Mouse (Mus musculus): ENCODE data around the gene Myod1. TPM values are rescaled to one million over a fixed set of nuclear protein-coding genes. Genes with fewer than 3 reads are reported as not detected.

The Myod1 gene
- polyA plus RNA-seq, 1 experiment from 2014 or later = 0.76 TPM

GRCm38 (mm10) chr7:46352748-46353147 lies 23.5 kb upstream of the Myod1 start:
- H3K4me1 ChIP-seq (ENCODE audit: control insufficient read depth, low read depth, low read length) = no peaks in the 10 kb centered on the region
- H3K36me3 ChIP-seq (ENCODE audit: control insufficient read depth, insufficient read depth) = no peaks in the 10 kb centered on the region
- no peak overlapping the region for H3K4me2 ChIP-seq (ENCODE audit: low read depth, low read length)
- no peak overlapping the region for H3K4me3 ChIP-seq (ENCODE audit: low read depth, low read length)
- no peak overlapping the region for H3K27ac ChIP-seq (ENCODE audit: low read length)
- ATAC-seq (ENCODE audit: low read depth) = no peak
- 45% methylated on average over 2 of the region's 2 CpGs for WGBS (ENCODE audit: insufficient replicate concordance)
- peaks cover 18% of the 10 kb centered on the region for H3K27me3 ChIP-seq (ENCODE audit: control insufficient read depth, insufficient read depth, low read depth, low read length)
- H3K9ac ChIP-seq (ENCODE audit: low read depth, low read length) = no peak overlapping the region
- H3K9me3 ChIP-seq (replicated peaks; ENCODE audit: control insufficient read depth, low read length) = no peaks in the 10 kb centered on the region

DNA sequence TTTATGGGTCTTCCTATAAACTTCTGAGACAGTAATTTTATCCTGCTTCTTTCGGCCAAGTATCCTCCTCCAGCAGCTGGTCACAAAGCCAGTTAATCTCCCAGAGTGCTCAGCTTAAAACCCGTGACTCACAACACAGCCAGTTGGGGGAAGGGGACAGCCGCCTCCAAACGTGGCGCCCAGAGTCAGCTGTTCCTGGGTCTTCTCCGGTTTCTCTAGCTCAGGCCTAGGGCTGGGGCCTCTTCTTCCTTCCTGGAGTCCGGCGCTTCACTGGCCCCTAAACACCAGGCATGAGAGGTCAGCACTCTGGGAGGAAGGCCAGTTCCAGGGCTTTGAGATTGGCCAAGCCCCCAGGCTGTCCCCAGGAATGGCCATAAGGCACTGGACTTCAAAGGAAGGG lies 23.1 kb upstream of the Myod1 start:
- Histone ChIP-seq H3K27me3 (ENCODE audit: control insufficient read depth, insufficient read depth, low read depth, low read length) (peaks cover 17% of the 10 kb centered on the region), H3K27ac (ENCODE audit: low read length) (no peak overlapping the region), H3K9me3 (replicated peaks; ENCODE audit: control insufficient read depth, low read length) (no peaks in the 10 kb centered on the region), H3K4me2 (ENCODE audit: low read depth, low read length) (no peak overlapping the region), H3K9ac (ENCODE audit: low read depth, low read length) (no peak overlapping the region), H3K4me1 (ENCODE audit: control insufficient read depth, low read depth, low read length) (no peaks in the 10 kb centered on the region), H3K36me3 (ENCODE audit: control insufficient read depth, insufficient read depth) (no peaks in the 10 kb centered on the region), H3K4me3 (ENCODE audit: low read depth, low read length) (no peak overlapping the region)
- WGBS (ENCODE audit: insufficient replicate concordance) = 41% methylated on average over 8 of the region's 8 CpGs
- no peak for ATAC-seq (ENCODE audit: low read depth)

- no peak overlapping the region for H3K4me2 ChIP-seq (ENCODE audit: low read depth, low read length)
- WGBS (ENCODE audit: insufficient replicate concordance) = 21% methylated on average over 4 of the region's 4 CpGs
- ATAC-seq (ENCODE audit: low read depth) = no peak
- peaks cover 10% of the 10 kb centered on the region for H3K27me3 ChIP-seq (ENCODE audit: control insufficient read depth, insufficient read depth, low read depth, low read length)
- H3K9ac ChIP-seq (ENCODE audit: low read depth, low read length) = no peak overlapping the region
- no peak overlapping the region for H3K4me3 ChIP-seq (ENCODE audit: low read depth, low read length)
- H3K27ac ChIP-seq (ENCODE audit: low read length) = no peak overlapping the region
- no peaks in the 10 kb centered on the region for H3K36me3 ChIP-seq (ENCODE audit: control insufficient read depth, insufficient read depth)
- H3K4me1 ChIP-seq (ENCODE audit: control insufficient read depth, low read depth, low read length) = no peaks in the 10 kb centered on the region
- H3K9me3 ChIP-seq (replicated peaks; ENCODE audit: control insufficient read depth, low read length) = no peaks in the 10 kb centered on the region
Observed at GRCm38 (mm10) chr7:46353875-46354274, 22.4 kb upstream of the Myod1 start.

DNA sequence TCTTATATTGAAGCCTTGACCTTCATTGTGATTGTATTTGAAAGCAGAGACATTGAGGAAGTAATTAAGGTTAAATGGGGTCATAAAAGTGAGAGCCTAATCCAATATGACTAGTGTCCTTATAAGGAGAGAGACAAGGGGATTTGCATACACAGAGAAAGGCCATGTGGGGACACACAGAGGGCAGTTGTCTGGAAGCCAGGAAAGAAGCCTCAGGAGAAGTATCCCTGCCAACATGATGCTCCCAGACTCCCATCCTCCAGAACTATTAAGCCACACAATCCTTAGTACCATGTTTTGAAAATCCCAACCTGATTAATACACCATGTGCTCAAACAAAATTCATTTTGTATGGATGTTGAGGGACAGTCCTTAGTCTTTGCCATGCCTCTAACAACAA lies 14.5 kb upstream of the Myod1 start:
- Histone ChIP-seq H3K9ac (ENCODE audit: low read depth, low read length) (no peak overlapping the region), H3K36me3 (ENCODE audit: control insufficient read depth, insufficient read depth) (no peaks in the 10 kb centered on the region), H3K9me3 (replicated peaks; ENCODE audit: control insufficient read depth, low read length) (no peaks in the 10 kb centered on the region), H3K4me1 (ENCODE audit: control insufficient read depth, low read depth, low read length) (no peaks in the 10 kb centered on the region), H3K27ac (ENCODE audit: low read length) (no peak overlapping the region), H3K4me2 (ENCODE audit: low read depth, low read length) (no peak overlapping the region), H3K4me3 (ENCODE audit: low read depth, low read length) (no peak overlapping the region), H3K27me3 (ENCODE audit: control insufficient read depth, insufficient read depth, low read depth, low read length) (no peaks in the 10 kb centered on the region)
- no peak for ATAC-seq (ENCODE audit: low read depth)

DNA sequence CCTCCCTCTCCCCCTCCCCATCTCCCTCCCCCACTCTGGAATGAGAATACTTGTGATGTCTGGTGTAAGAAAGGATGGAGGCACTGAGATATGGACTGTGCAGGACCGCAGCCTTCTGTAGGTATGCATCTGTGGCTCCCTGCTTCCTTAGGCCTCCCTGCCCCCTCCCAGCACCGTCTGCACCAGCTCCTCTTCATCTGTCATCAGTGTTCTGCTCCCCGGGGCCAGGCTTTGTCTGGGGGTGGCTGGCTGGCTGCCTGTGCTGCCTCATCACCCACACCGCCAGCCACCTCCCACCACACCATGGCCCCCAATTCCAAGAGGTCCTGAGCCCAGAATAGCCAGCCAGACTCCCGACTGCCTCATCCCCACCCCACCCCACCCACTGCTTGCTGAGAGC lies 12.1 kb upstream of the Myod1 start:
- H3K4me3 ChIP-seq (ENCODE audit: low read depth, low read length) = no peak overlapping the region
- H3K4me2 ChIP-seq (ENCODE audit: low read depth, low read length) = no peak overlapping the region
- H3K36me3 ChIP-seq (ENCODE audit: control insufficient read depth, insufficient read depth) = no peaks in the 10 kb centered on the region
- no peaks in the 10 kb centered on the region for H3K4me1 ChIP-seq (ENCODE audit: control insufficient read depth, low read depth, low read length)
- 49% methylated on average over 5 of the region's 5 CpGs for WGBS (ENCODE audit: insufficient replicate concordance)
- H3K27me3 ChIP-seq (ENCODE audit: control insufficient read depth, insufficient read depth, low read depth, low read length) = no peaks in the 10 kb centered on the region
- no peak overlapping the region for H3K9ac ChIP-seq (ENCODE audit: low read depth, low read length)
- ATAC-seq (ENCODE audit: low read depth) = no peak
- no peak overlapping the region for H3K27ac ChIP-seq (ENCODE audit: low read length)
- no peaks in the 10 kb centered on the region for H3K9me3 ChIP-seq (replicated peaks; ENCODE audit: control insufficient read depth, low read length)

- Histone ChIP-seq H3K4me1 (ENCODE audit: control insufficient read depth, low read depth, low read length) (no peaks in the 10 kb centered on the region), H3K9me3 (replicated peaks; ENCODE audit: control insufficient read depth, low read length) (no peaks in the 10 kb centered on the region), H3K4me2 (ENCODE audit: low read depth, low read length) (no peak overlapping the region), H3K36me3 (ENCODE audit: control insufficient read depth, insufficient read depth) (no peaks in the 10 kb centered on the region), H3K27me3 (ENCODE audit: control insufficient read depth, insufficient read depth, low read depth, low read length) (no peaks in the 10 kb centered on the region), H3K4me3 (ENCODE audit: low read depth, low read length) (no peak overlapping the region), H3K9ac (ENCODE audit: low read depth, low read length) (no peak overlapping the region), H3K27ac (ENCODE audit: low read length) (no peak overlapping the region)
- ATAC-seq (ENCODE audit: low read depth) = no peak
- WGBS (ENCODE audit: insufficient replicate concordance) = 63% methylated on average over 1 of the region's 1 CpGs
Observed at GRCm38 (mm10) chr7:46365810-46366209, 10.5 kb upstream of the Myod1 start.

DNA sequence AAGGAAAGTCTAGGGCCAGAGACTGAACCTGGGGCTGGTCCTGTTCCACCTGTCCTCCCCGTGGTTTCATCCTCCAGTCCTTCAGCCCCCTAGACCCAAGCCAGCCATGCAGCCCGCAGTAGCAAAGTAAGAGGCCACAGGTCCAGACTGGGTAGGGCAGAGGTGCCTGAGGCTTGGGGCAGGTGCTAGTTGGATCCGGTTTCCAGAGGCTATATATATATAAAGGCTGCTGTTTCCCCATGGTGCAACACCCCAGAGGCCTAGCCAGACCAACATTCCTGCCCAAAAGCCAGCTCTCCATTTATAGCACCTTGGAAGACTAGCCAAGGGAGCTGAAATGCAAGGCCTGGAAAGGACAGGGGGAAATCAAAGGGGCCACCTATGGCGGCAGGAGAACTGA lies 5.2 kb upstream of the Myod1 start:
- no peak for ATAC-seq (ENCODE audit: low read depth)
- Histone ChIP-seq H3K27me3 (ENCODE audit: control insufficient read depth, insufficient read depth, low read depth, low read length) (peaks cover 8% of the 10 kb centered on the region), H3K4me3 (ENCODE audit: low read depth, low read length) (no peak overlapping the region), H3K9me3 (replicated peaks; ENCODE audit: control insufficient read depth, low read length) (no peaks in the 10 kb centered on the region), H3K36me3 (ENCODE audit: control insufficient read depth, insufficient read depth) (no peaks in the 10 kb centered on the region), H3K4me2 (ENCODE audit: low read depth, low read length) (no peak overlapping the region), H3K9ac (ENCODE audit: low read depth, low read length) (no peak overlapping the region), H3K4me1 (ENCODE audit: control insufficient read depth, low read depth, low read length) (no peaks in the 10 kb centered on the region), H3K27ac (ENCODE audit: low read length) (no peak overlapping the region)
- WGBS (ENCODE audit: insufficient replicate concordance) = 54% methylated on average over 4 of the region's 4 CpGs

GRCm38 (mm10) chr7:46377008-46377346 lies 703 bp downstream of the Myod1 start:
- Histone ChIP-seq H3K4me3 (ENCODE audit: low read depth, low read length) (no peak overlapping the region), H3K36me3 (ENCODE audit: control insufficient read depth, insufficient read depth) (no peaks in the 10 kb centered on the region), H3K9me3 (replicated peaks; ENCODE audit: control insufficient read depth, low read length) (no peaks in the 10 kb centered on the region), H3K4me1 (ENCODE audit: control insufficient read depth, low read depth, low read length) (no peaks in the 10 kb centered on the region), H3K4me2 (ENCODE audit: low read depth, low read length) (no peak overlapping the region), H3K27ac (ENCODE audit: low read length) (no peak overlapping the region), H3K9ac (ENCODE audit: low read depth, low read length) (no peak overlapping the region), H3K27me3 (ENCODE audit: control insufficient read depth, insufficient read depth, low read depth, low read length) (peaks cover 35% of the 10 kb centered on the region)
- 1% methylated on average over 33 of the region's 33 CpGs for WGBS (ENCODE audit: insufficient replicate concordance)
- no peak for ATAC-seq (ENCODE audit: low read depth)

DNA sequence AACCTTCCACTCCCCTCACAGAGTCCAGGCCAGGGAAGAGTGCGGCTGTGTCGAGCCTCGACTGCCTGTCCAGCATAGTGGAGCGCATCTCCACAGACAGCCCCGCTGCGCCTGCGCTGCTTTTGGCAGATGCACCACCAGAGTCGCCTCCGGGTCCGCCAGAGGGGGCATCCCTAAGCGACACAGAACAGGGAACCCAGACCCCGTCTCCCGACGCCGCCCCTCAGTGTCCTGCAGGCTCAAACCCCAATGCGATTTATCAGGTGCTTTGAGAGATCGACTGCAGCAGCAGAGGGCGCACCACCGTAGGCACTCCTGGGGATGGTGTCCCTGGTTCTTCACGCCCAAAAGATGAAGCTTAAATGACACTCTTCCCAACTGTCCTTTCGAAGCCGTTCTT lies 1.8 kb downstream of the Myod1 start:
- Histone ChIP-seq H3K36me3 (ENCODE audit: control insufficient read depth, insufficient read depth) (no peaks in the 10 kb centered on the region), H3K4me1 (ENCODE audit: control insufficient read depth, low read depth, low read length) (no peaks in the 10 kb centered on the region), H3K9ac (ENCODE audit: low read depth, low read length) (no peak overlapping the region), H3K4me3 (ENCODE audit: low read depth, low read length) (no peak overlapping the region), H3K9me3 (replicated peaks; ENCODE audit: control insufficient read depth, low read length) (no peaks in the 10 kb centered on the region), H3K4me2 (ENCODE audit: low read depth, low read length) (no peak overlapping the region), H3K27me3 (ENCODE audit: control insufficient read depth, insufficient read depth, low read depth, low read length) (peaks cover 35% of the 10 kb centered on the region), H3K27ac (ENCODE audit: low read length) (no peak overlapping the region)
- 3% methylated on average over 22 of the region's 22 CpGs for WGBS (ENCODE audit: insufficient replicate concordance)
- ATAC-seq (ENCODE audit: low read depth) = no peak

DNA sequence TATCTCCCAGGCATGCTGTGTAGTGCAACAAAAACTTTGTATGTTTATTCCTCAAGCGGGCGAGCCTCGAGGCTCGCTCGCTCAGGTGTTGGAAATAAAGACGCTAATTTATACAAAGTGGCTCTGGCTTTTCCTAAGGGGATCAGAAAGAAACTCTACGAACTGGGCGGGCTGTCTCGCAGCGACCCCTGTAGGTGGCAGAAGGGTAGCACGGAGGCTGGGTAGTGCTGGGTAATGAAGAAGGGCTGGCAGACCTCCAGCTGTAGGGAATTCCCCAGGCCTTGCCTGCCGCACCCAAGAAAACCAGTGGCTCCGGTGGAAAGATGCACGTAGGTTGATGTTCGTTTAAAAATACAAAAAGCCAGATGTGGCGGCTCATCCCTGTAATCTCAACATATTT lies 2.7 kb downstream of the Myod1 start:
- H3K27me3 ChIP-seq (ENCODE audit: control insufficient read depth, insufficient read depth, low read depth, low read length) = peaks cover 35% of the 10 kb centered on the region
- no peaks in the 10 kb centered on the region for H3K36me3 ChIP-seq (ENCODE audit: control insufficient read depth, insufficient read depth)
- H3K4me3 ChIP-seq (ENCODE audit: low read depth, low read length) = no peak overlapping the region
- no peak for ATAC-seq (ENCODE audit: low read depth)
- 7% methylated on average over 16 of the region's 16 CpGs for WGBS (ENCODE audit: insufficient replicate concordance)
- H3K9me3 ChIP-seq (replicated peaks; ENCODE audit: control insufficient read depth, low read length) = no peaks in the 10 kb centered on the region
- H3K27ac ChIP-seq (ENCODE audit: low read length) = no peak overlapping the region
- no peaks in the 10 kb centered on the region for H3K4me1 ChIP-seq (ENCODE audit: control insufficient read depth, low read depth, low read length)
- no peak overlapping the region for H3K4me2 ChIP-seq (ENCODE audit: low read depth, low read length)
- no peak overlapping the region for H3K9ac ChIP-seq (ENCODE audit: low read depth, low read length)
